Mouse (Mus musculus) liver, embryonic 14.5 days (tissue): Measurements from ENCODE around the gene Amn1.
"Not testable (repeated sequence)": the region's sequence is repeated elsewhere in the genome, so short reads cannot be mapped to it uniquely, and the experiment has no call there.

Source experiments
- CTCF ChIP-seq: IDR thresholded peaks from 2 replicates; pipeline ENCODE4 v1.5.1; 2016; ENCODE audit warnings: antibody characterized with exemption, low read depth, control low read depth
- EP300 ChIP-seq: IDR thresholded peaks from 2 replicates; pipeline ENCODE4 v1.6.1; 2016; ENCODE audit warnings: antibody characterized with exemption, low read depth

DNA sequence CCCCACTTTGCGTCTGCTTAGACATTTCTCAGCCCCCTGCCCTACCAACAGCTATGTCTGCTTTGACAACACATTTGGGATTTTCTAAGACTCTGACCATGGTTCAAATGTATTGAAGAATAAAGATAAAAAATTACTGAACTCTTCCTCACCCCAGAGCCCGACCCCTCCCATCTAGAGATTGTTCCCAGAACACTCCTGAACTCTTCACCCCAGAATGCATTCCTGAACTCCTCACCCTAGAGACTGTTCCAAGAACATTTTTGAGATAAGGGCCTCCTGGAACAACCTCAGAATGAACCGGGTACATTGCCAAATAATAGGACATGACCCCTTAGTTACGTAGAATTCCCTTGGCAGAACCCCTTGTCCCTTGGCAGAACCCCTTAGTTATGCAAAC lies 21.5 kb downstream of the Amn1 start:
- TF ChIP-seq EP300, CTCF: not testable (repeated sequence)
